Mouse (Mus musculus): Measurements from ENCODE around the gene Ptpa. TPM values are rescaled to one million over a fixed set of nuclear protein-coding genes. Genes with fewer than 3 reads are reported as not detected.

Ptpa gene
- total and polyA plus RNA-seq, 2 experiments from 2014 or later: 138 to 147 TPM

- Histone ChIP-seq H3K4me3 (ENCODE audit: low read depth, low read length) (no peak overlapping the region), H3K27me3 (ENCODE audit: insufficient read depth, low read length) (no peaks in the 10 kb centered on the region), H3K4me1 (ENCODE audit: insufficient read depth, low read length) (no peaks in the 10 kb centered on the region), H3K9ac (replicated peaks; ENCODE audit: low read length, poor library complexity, severe bottlenecking) (no peak overlapping the region), H3K27ac (ENCODE audit: low read depth, low read length) (no peak overlapping the region), H3K36me3 (ENCODE audit: insufficient read depth, low read length) (peaks cover 82% of the 10 kb centered on the region), H3K4me2 (ENCODE audit: low read depth, low read length, poor library complexity, severe bottlenecking) (no peak overlapping the region), H3K9me3 (ENCODE audit: low read length) (no peaks in the 10 kb centered on the region)
- TF ChIP-seq CTCF (IDR thresholded peaks at IDR 0.05): no peak
- ATAC-seq (ENCODE audit: low FRiP score) (no peak), DNase-seq (ENCODE audit: low spot score) (no peak)
- 87% methylated on average over 2 of the region's 2 CpGs for WGBS
These were observed 8.6 kb upstream of the Ptpa start for GRCm38 (mm10) chr2:30407221-30407620.

- Histone ChIP-seq H3K9me3 (ENCODE audit: low read length) (no peaks in the 10 kb centered on the region), H3K4me1 (ENCODE audit: insufficient read depth, low read length) (no peaks in the 10 kb centered on the region), H3K4me2 (ENCODE audit: low read depth, low read length, poor library complexity, severe bottlenecking) (no peak overlapping the region), H3K9ac (replicated peaks; ENCODE audit: low read length, poor library complexity, severe bottlenecking) (no peak overlapping the region), H3K27ac (ENCODE audit: low read depth, low read length) (no peak overlapping the region), H3K4me3 (ENCODE audit: low read depth, low read length) (no peak overlapping the region), H3K36me3 (ENCODE audit: insufficient read depth, low read length) (peaks cover 80% of the 10 kb centered on the region), H3K27me3 (ENCODE audit: insufficient read depth, low read length) (no peaks in the 10 kb centered on the region)
- 94% methylated on average over 10 of the region's 10 CpGs for WGBS
- ATAC-seq (ENCODE audit: low FRiP score) (no peak), DNase-seq (ENCODE audit: low spot score) (no peak)
- no peak for TF ChIP-seq CTCF (IDR thresholded peaks at IDR 0.05)
These were observed 8.1 kb upstream of the Ptpa start for GRCm38 (mm10) chr2:30407778-30408177.

- Histone ChIP-seq H3K9ac (replicated peaks; ENCODE audit: low read length, poor library complexity, severe bottlenecking) (no peak overlapping the region), H3K36me3 (ENCODE audit: insufficient read depth, low read length) (peaks cover 72% of the 10 kb centered on the region), H3K27me3 (ENCODE audit: insufficient read depth, low read length) (no peaks in the 10 kb centered on the region), H3K27ac (ENCODE audit: low read depth, low read length) (no peak overlapping the region), H3K9me3 (ENCODE audit: low read length) (no peaks in the 10 kb centered on the region), H3K4me2 (ENCODE audit: low read depth, low read length, poor library complexity, severe bottlenecking) (no peak overlapping the region), H3K4me1 (ENCODE audit: insufficient read depth, low read length) (no peaks in the 10 kb centered on the region), H3K4me3 (ENCODE audit: low read depth, low read length) (no peak overlapping the region)
- no peak for TF ChIP-seq CTCF (IDR thresholded peaks at IDR 0.05)
- 92% methylated on average over 8 of the region's 8 CpGs for WGBS
- DNase-seq (ENCODE audit: low spot score): no peak
- no peak for ATAC-seq (ENCODE audit: low FRiP score)
These were observed 7.3 kb upstream of the Ptpa start for GRCm38 (mm10) chr2:30408452-30409100.

- H3K9me3 ChIP-seq (ENCODE audit: low read length): no peaks in the 10 kb centered on the region
- H3K4me3 ChIP-seq (ENCODE audit: low read depth, low read length): no peak overlapping the region
- H3K27me3 ChIP-seq (ENCODE audit: insufficient read depth, low read length): no peaks in the 10 kb centered on the region
- no peak overlapping the region for H3K27ac ChIP-seq (ENCODE audit: low read depth, low read length)
- 96% methylated on average over 5 of the region's 5 CpGs for WGBS
- H3K9ac ChIP-seq (replicated peaks; ENCODE audit: low read length, poor library complexity, severe bottlenecking): no peak overlapping the region
- DNase-seq (ENCODE audit: low spot score) (no peak), ATAC-seq (ENCODE audit: low FRiP score) (no peak)
- H3K36me3 ChIP-seq (ENCODE audit: insufficient read depth, low read length): peaks cover 66% of the 10 kb centered on the region
- no peak overlapping the region for H3K4me2 ChIP-seq (ENCODE audit: low read depth, low read length, poor library complexity, severe bottlenecking)
- no peak for TF ChIP-seq CTCF (IDR thresholded peaks at IDR 0.05)
- no peaks in the 10 kb centered on the region for H3K4me1 ChIP-seq (ENCODE audit: insufficient read depth, low read length)
These were observed 6.2 kb upstream of the Ptpa start for GRCm38 (mm10) chr2:30409454-30410176.

- no peak for TF ChIP-seq CTCF (IDR thresholded peaks at IDR 0.05)
- Histone ChIP-seq H3K4me3 (ENCODE audit: low read depth, low read length) (no peak overlapping the region), H3K36me3 (ENCODE audit: insufficient read depth, low read length) (peaks cover 33% of the 10 kb centered on the region), H3K27ac (ENCODE audit: low read depth, low read length) (no peak overlapping the region), H3K4me2 (ENCODE audit: low read depth, low read length, poor library complexity, severe bottlenecking) (peak overlapping the region; percentile 64), H3K9ac (replicated peaks; ENCODE audit: low read length, poor library complexity, severe bottlenecking) (0 out of 2 replicates have a peak overlapping the region, but pooled peaks have one; percentile 24), H3K9me3 (ENCODE audit: low read length) (no peaks in the 10 kb centered on the region), H3K27me3 (ENCODE audit: insufficient read depth, low read length) (no peaks in the 10 kb centered on the region), H3K4me1 (ENCODE audit: insufficient read depth, low read length) (peaks cover 5% of the 10 kb centered on the region)
- ATAC-seq (ENCODE audit: low FRiP score) (no peak), DNase-seq (ENCODE audit: low spot score) (no peak)
- 75% methylated on average over 14 of the region's 16 CpGs for WGBS
These were observed 2.5 kb upstream of the Ptpa start for GRCm38 (mm10) chr2:30413038-30413973.
